Mouse (Mus musculus): ENCODE measurements around the gene Zfp943. TPM values are rescaled to one million over a fixed set of nuclear protein-coding genes. Genes with fewer than 3 reads are reported as not detected.
"Not testable (repeated sequence)": the region's sequence is repeated elsewhere in the genome, so short reads cannot be mapped to it uniquely, and the experiment has no call there.

Zfp943 gene
- 20.7 and 26.7 TPM in 2 replicates for polyA plus RNA-seq (2014; fragmentation: Nextera tagmentation; extraction: Ambion mirVana)

DNA sequence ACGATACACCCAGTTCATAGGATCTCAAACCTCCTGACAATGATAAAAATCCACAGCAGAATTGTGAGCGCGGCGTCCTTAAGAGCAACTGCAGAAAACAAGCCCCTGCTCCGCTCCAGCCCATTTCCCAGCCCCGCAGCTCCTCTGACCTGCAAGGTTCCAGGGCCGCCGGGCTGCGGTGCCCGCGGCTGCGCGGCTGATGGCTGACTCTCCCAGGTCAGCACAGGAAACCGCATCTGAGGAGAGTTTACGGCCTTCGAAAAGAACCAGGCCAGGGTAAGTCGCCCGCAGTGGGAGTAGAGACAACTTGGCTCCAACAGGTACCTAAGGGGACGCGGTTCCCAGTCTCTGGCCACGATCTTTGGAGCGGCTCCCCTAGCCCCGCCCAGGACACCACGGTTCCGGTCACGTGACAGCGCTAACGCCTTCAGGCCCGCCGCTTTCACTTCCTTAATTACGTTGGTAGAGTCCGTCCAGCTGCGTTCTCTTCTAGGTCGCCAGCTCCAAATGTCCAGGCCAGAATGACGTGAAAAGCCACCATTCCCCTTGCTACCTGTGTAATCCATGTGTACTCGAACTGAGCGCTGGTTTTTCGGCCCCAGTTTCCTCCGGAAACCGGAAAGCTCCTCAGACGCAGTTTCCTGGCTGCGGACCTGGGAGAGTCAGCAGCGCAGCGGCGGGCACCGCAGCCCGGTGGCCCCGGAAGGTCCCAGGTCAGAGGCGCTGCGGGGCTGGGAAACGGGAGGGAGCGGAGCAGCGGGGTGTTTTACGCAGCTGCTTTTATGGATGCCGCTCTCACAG, at the start of gene Zfp943, which contains the start of gene Zfp942:
TSS of gene Zfp943 (plus strand) at position 446 of the 801 bp plus-strand sequence.
TSS of gene Zfp942 (minus strand) at position 358 of the 801 bp plus-strand sequence.
- peak within 1 kb of the TSS; percentile 75 for H3K27ac ChIP-seq (ENCODE audit: low read depth, low read length)
- peak; percentile 99 for ATAC-seq
- not testable (repeated sequence) for H3K36me3 ChIP-seq (ENCODE audit: control insufficient read depth, insufficient read depth, low read length); H3K9me3 ChIP-seq (replicated peaks; ENCODE audit: control insufficient read depth, low read length); H3K4me1 ChIP-seq (ENCODE audit: control insufficient read depth, insufficient read depth, low read length); H3K27me3 ChIP-seq (replicated peaks; ENCODE audit: control insufficient read depth, insufficient read depth, low read length)
- peak; percentile 75 for DNase-seq (ENCODE audit: low spot score)
- WGBS: under 1% methylated on average over 40 of the region's 55 CpGs
- peak within 1 kb of the TSS; percentile 63 for H3K4me3 ChIP-seq (ENCODE audit: low read depth, low read length)
- H3K4me2 ChIP-seq (ENCODE audit: low read length): peak within 1 kb of the TSS; percentile 57
- H3K9ac ChIP-seq (ENCODE audit: low read length): peak within 1 kb of the TSS; percentile 78

DNA sequence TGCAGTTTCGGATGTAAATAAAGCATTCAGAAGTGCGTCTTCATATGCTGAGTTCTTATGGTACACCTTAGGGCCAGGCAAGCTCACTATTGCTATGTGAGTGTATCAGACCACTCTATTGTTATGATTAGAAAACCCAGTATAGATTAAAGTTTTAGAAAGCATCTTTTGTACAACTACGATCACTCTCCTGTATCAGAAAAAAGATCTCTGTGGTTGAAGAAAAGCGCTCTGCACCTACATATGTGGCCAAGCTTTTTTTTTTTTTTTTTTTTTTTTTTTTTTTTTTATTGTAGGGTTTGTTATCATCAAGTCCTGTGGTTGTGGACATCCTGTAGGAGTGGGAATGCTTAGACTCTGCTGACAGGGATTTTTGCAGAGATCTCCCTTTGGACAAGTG, 950 bp downstream of the Zfp943 start:
- 61% methylated on average over 4 of the region's 4 CpGs for WGBS
- DNase-seq (ENCODE audit: low spot score): peak; percentile 0
- Histone ChIP-seq H3K4me1 (ENCODE audit: control insufficient read depth, insufficient read depth, low read length) (peaks cover 3% of the 10 kb centered on the region; the same call in 1 of the 2 replicates), H3K9ac (ENCODE audit: low read length) (peak overlapping the region; percentile 38; the same call in 1 of the 2 replicates), H3K27ac (ENCODE audit: low read depth, low read length) (no peak overlapping the region), H3K9me3 (replicated peaks; ENCODE audit: control insufficient read depth, low read length) (peaks cover 3% of the 10 kb centered on the region; the same call in 1 of the 2 replicates), H3K4me2 (ENCODE audit: low read length) (peak overlapping the region; percentile 52), H3K27me3 (replicated peaks; ENCODE audit: control insufficient read depth, insufficient read depth, low read length) (no peaks in the 10 kb centered on the region), H3K4me3 (ENCODE audit: low read depth, low read length) (peak overlapping the region; percentile 63), H3K36me3 (ENCODE audit: control insufficient read depth, insufficient read depth, low read length) (peaks cover 4% of the 10 kb centered on the region; the same call in 1 of the 2 replicates)
- no peak for ATAC-seq

DNA sequence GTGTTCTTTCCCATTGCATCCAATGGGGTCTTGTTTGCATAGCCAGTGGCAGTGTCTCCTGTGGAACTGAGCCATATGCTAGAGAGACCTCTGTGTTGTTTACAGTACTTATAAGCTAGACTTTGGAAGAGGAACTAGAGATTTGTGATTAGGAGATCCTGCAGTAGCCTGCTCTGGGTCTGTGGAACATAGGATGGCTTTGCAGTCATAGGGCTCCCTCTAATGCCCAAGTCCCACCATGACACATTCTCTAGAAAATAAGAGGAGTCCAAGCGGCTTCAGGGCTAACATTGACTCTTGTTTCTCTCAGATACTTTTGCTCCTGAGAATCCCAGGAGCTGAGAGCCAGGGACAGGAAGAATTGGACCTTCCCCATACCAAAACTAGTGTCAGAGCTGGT, 73.2 kb downstream of the Zfp943 start:
- ATAC-seq; H3K36me3 ChIP-seq (ENCODE audit: control insufficient read depth, insufficient read depth, low read length); H3K9me3 ChIP-seq (replicated peaks; ENCODE audit: control insufficient read depth, low read length); H3K9ac ChIP-seq (ENCODE audit: low read length); H3K27ac ChIP-seq (ENCODE audit: low read depth, low read length); H3K4me1 ChIP-seq (ENCODE audit: control insufficient read depth, insufficient read depth, low read length); DNase-seq (ENCODE audit: low spot score); H3K4me3 ChIP-seq (ENCODE audit: low read depth, low read length); H3K4me2 ChIP-seq (ENCODE audit: low read length); H3K27me3 ChIP-seq (replicated peaks; ENCODE audit: control insufficient read depth, insufficient read depth, low read length): not testable (repeated sequence)
- 34% methylated on average over 1 of the region's 1 CpGs for WGBS

DNA sequence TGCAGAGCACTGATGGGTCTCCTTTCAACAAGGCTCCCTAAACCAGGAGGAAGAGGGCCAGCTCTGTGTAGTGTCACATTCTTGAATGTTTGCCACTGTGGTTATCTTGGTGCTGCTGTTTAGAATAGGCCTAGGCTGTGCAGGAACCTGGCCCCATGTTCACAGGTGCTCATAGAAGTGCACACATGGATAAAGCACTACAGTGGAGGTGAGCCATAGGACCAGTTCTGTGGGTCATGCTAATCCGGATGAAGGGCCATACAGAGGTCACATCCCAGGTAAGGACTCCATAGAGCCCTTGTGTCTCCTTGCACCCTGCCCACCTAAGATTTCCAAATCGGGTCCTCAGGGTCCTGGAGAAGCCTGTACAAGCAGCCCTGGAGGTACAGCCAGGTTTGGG, 87.1 kb downstream of the Zfp943 start:
- no peak overlapping the region for H3K9ac ChIP-seq (ENCODE audit: low read length)
- DNase-seq (ENCODE audit: low spot score): no peak
- no peaks in the 10 kb centered on the region for H3K27me3 ChIP-seq (replicated peaks; ENCODE audit: control insufficient read depth, insufficient read depth, low read length)
- no peak for ATAC-seq
- H3K9me3 ChIP-seq (replicated peaks; ENCODE audit: control insufficient read depth, low read length): no peaks in the 10 kb centered on the region
- H3K27ac ChIP-seq (ENCODE audit: low read depth, low read length): no peak overlapping the region
- WGBS: 73% methylated on average over 2 of the region's 2 CpGs
- H3K36me3 ChIP-seq (ENCODE audit: control insufficient read depth, insufficient read depth, low read length): no peaks in the 10 kb centered on the region
- no peaks in the 10 kb centered on the region for H3K4me1 ChIP-seq (ENCODE audit: control insufficient read depth, insufficient read depth, low read length)
- no peak overlapping the region for H3K4me3 ChIP-seq (ENCODE audit: low read depth, low read length)
- no peak overlapping the region for H3K4me2 ChIP-seq (ENCODE audit: low read length)

DNA sequence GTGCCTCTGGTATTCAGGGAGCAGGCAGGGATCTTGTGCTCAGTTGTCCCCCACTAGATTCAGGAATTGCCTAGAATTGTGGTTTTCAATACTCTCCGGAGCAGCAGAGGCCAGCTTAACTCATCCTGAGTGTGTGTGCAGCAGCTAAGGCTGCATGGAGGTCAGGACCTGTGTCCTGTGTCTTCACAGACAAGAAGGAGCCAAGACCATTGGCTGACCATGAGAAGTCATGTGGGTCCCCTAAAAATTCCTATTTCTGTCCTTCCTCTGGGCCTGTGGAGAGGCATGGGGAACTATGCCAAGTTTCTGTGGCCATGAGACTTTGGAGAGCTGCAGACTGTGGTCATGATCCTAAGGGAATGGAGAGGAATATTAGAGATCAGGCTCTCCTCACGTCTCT, 90.9 kb downstream of the Zfp943 start:
- no peak overlapping the region for H3K4me3 ChIP-seq (ENCODE audit: low read depth, low read length)
- ATAC-seq (no peak), DNase-seq (ENCODE audit: low spot score) (no peak)
- H3K4me2 ChIP-seq (ENCODE audit: low read length): no peak overlapping the region
- H3K36me3 ChIP-seq (ENCODE audit: control insufficient read depth, insufficient read depth, low read length): no peaks in the 10 kb centered on the region
- no peaks in the 10 kb centered on the region for H3K27me3 ChIP-seq (replicated peaks; ENCODE audit: control insufficient read depth, insufficient read depth, low read length)
- H3K4me1 ChIP-seq (ENCODE audit: control insufficient read depth, insufficient read depth, low read length): no peaks in the 10 kb centered on the region
- no peaks in the 10 kb centered on the region for H3K9me3 ChIP-seq (replicated peaks; ENCODE audit: control insufficient read depth, low read length)
- no peak overlapping the region for H3K27ac ChIP-seq (ENCODE audit: low read depth, low read length)
- WGBS: 76% methylated on average over 2 of the region's 2 CpGs
- H3K9ac ChIP-seq (ENCODE audit: low read length): no peak overlapping the region

DNA sequence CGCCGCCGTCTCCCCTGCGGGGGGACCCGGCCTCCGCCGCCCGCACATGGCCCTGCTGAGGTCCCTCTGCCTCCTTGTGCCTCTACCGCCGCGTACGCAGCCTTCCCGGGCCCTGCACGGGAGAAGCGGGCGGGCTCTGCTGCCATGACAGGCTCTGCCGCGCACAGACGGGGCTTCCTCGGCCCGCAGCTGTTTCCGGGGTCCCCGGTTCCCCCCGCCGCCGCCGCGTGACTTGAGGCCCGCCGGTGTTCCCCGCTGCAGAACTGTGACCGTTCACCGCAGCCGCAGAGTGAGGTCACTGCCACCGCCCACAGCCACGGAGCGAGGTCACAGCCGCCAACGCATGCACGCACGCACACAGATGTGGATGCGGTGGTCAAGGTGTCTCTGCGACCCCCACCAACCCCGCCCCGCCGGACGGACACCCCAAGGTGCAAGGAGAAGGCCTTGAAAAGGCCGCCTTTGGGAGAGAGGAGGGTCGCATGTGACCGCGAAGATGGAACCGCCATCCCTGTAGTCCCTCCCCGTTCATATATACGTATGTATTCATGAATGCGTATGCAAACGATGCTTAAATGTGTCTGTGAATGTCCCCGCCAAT, 118.8 kb downstream of the Zfp943 start:
- no peaks in the 10 kb centered on the region for H3K36me3 ChIP-seq (ENCODE audit: control insufficient read depth, insufficient read depth, low read length)
- peak overlapping the region; percentile 69 for H3K4me2 ChIP-seq (ENCODE audit: low read length)
- H3K9ac ChIP-seq (ENCODE audit: low read length): peak overlapping the region; percentile 81
- WGBS: 4% methylated on average over 57 of the region's 57 CpGs
- peak overlapping the region; percentile 69 for H3K27ac ChIP-seq (ENCODE audit: low read depth, low read length)
- ATAC-seq: peak; percentile 97
- H3K4me3 ChIP-seq (ENCODE audit: low read depth, low read length): peak overlapping the region; percentile 63
- no peaks in the 10 kb centered on the region for H3K9me3 ChIP-seq (replicated peaks; ENCODE audit: control insufficient read depth, low read length)
- no peaks in the 10 kb centered on the region for H3K27me3 ChIP-seq (replicated peaks; ENCODE audit: control insufficient read depth, insufficient read depth, low read length)
- H3K4me1 ChIP-seq (ENCODE audit: control insufficient read depth, insufficient read depth, low read length): no peaks in the 10 kb centered on the region
- peak; percentile 71 for DNase-seq (ENCODE audit: low spot score)

DNA sequence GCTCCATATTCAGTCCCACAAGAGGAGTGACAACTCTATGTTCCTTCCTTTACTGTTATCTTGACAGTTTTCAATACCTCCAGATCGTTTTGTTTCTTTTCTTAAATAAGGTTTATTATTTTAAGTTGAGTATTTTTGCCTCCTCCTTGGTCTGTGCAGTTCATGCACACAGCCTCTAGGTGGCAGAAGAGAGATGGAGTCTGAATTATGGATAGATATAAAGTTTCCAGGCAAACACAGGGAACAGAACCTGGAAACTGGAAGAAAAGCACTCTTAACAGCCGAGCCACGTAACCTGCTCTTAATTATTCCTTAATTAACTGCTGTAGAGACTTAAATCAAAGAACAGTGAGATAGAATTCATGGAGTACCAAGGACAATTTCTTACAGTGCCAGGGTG, 120.9 kb downstream of the Zfp943 start:
- H3K4me1 ChIP-seq (ENCODE audit: control insufficient read depth, insufficient read depth, low read length); H3K4me2 ChIP-seq (ENCODE audit: low read length); H3K36me3 ChIP-seq (ENCODE audit: control insufficient read depth, insufficient read depth, low read length); H3K27ac ChIP-seq (ENCODE audit: low read depth, low read length); ATAC-seq; H3K9me3 ChIP-seq (replicated peaks; ENCODE audit: control insufficient read depth, low read length); H3K4me3 ChIP-seq (ENCODE audit: low read depth, low read length); H3K27me3 ChIP-seq (replicated peaks; ENCODE audit: control insufficient read depth, insufficient read depth, low read length); H3K9ac ChIP-seq (ENCODE audit: low read length): not testable (repeated sequence)
- 23% methylated on average over 3 of the region's 3 CpGs for WGBS
- peak; percentile 64 for DNase-seq (ENCODE audit: low spot score)

DNA sequence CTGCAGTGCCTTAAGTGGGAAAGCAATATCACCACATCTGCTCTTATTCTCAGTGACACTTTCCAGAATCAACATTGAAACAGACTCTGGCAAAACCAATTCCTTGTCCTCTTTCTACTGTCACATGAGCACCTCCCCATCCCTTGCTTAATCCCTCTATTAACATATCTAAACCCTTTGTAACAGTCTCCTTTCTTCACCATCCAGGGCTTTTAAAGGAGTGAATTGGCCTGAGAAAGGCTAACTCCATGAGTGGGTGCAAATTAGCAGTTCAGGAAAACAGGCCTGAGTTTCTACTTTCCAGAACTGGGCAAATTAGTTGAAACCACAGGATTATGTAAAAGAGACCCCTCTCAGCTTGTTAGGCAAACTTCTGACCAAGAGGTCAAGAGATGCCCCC, 156.4 kb downstream of the Zfp943 start:
- ATAC-seq (no peak), DNase-seq (ENCODE audit: low spot score) (no peak)
- Histone ChIP-seq H3K27ac (ENCODE audit: low read depth, low read length) (no peak overlapping the region), H3K4me3 (ENCODE audit: low read depth, low read length) (no peak overlapping the region), H3K4me1 (ENCODE audit: control insufficient read depth, insufficient read depth, low read length) (no peaks in the 10 kb centered on the region), H3K9me3 (replicated peaks; ENCODE audit: control insufficient read depth, low read length) (0 out of 2 replicates have a peak, but pooled peaks cover 2% of the 10 kb centered on the region), H3K4me2 (ENCODE audit: low read length) (no peak overlapping the region), H3K36me3 (ENCODE audit: control insufficient read depth, insufficient read depth, low read length) (no peaks in the 10 kb centered on the region), H3K9ac (ENCODE audit: low read length) (no peak overlapping the region), H3K27me3 (replicated peaks; ENCODE audit: control insufficient read depth, insufficient read depth, low read length) (no peaks in the 10 kb centered on the region)

All from forebrain, embryonic 14.5 days (tissue).